Mouse (Mus musculus): ENCODE measurements around the gene Sla2.
A peak's percentile ranks its signal among the peaks of the same experiment; 100 is the strongest.
"Not testable (repeated sequence)": the region's sequence is repeated elsewhere in the genome, so short reads cannot be mapped to it uniquely, and the experiment has no call there.

Gene Sla2

GRCm38 (mm10) chr2:156839319-156840191 lies 47.4 kb downstream of the Sla2 start, which contains the start of gene Tgif2:
TSS of gene Tgif2 (plus strand) at chr2:156840007.
- peak; percentile 55 for DNase-seq (ENCODE audit: low spot score)

- no peak for DNase-seq (ENCODE audit: low spot score)
These were observed 48.2 kb downstream of the Sla2 start for GRCm38 (mm10) chr2:156838839-156839238.

- no peak for DNase-seq (ENCODE audit: low spot score)
These were observed 52.7 kb downstream of the Sla2 start for GRCm38 (mm10) chr2:156834336-156834735.

GRCm38 (mm10) chr2:156825128-156825527 lies 61.9 kb downstream of the Sla2 start:
- DNase-seq (ENCODE audit: low spot score) = not testable (repeated sequence)

Measured in urinary bladder, postnatal 25 days (tissue).